Mouse (Mus musculus) hematopoietic stem cell, adult 5-6 weeks (primary cell): ENCODE data around the gene Mthfd2l. TPM values are rescaled to one million over a fixed set of nuclear protein-coding genes. Genes with fewer than 3 reads are reported as not detected.

Experiments
- ATAC-seq, 2 experiments: fragments of 125-278 bp in 1 of 2; replicated peaks in 1 of 2; 2 replicates each; pipeline ENCODE4 v1.8.0; 2016 to 2017; ENCODE audit warnings: inconsistent platforms in 2 of 2, mild to moderate bottlenecking in 2 of 2, moderate number of reproducible peaks in 2 of 2, low read depth in 1 of 2, moderate TSS enrichment in 1 of 2; ENCODE audit not compliant: low FRiP score in 2 of 2, poor library complexity in 2 of 2, severe bottlenecking in 2 of 2, insufficient read depth in 1 of 2, low TSS enrichment in 1 of 2
- total RNA-seq: library from RNA; stranded (forward); fragments of 172-1452, 232-1000 nt; gene quantifications from 2 replicates; pipeline ENCODE4 v1.2.3, GENCODE M21; 2017

Mthfd2l gene
- 25.7 and 26.4 TPM in 2 replicates for total RNA-seq

DNA sequence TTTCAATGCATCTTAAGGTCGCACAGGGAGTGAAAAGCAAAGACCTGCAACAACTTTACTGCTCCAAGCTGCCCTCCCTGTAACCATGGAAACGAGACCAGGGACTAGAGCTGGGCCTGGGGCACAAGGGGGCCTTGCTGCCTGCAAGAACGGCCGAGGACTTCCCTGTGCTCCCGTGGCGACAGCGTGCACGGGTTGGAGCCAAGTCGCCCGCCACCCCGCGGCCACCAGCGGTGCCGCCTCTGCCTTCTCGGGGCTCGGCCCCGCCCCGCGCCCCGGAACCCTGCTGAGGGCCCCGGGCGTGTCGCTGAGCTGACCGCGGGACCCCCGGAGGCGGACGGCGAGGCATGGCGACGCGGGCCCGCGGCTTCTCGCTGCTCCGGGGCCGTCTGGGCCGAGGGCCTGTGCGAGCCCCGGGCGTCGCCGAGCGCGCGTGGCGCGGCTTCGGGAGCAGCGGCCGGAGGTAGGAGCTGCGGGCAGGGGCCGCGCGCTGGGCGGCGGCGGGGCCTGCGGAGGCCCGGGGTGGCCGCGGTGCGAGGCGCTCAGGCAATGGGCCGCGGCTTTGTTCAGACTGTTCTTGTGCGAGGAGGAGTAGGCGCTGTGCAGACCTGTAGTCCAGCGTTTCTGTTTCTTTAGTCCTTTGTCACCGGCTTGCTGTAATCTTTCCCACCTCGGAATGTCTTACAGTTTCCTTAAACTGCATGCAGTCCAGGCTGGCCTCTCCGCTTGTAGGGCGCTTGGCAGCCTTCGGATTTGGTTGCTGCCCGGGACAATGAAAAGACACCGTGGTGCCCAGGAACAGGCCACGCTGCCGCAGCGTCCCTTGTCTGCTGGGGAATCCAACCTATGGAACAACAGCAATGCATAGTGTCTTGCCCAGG, at the start of gene Mthfd2l:
Gene Mthfd2l, plus strand, starts transcription at position 147 of the 881 bp plus-strand sequence.
- peak; percentile 94 to 98 for ATAC-seq

- peak; percentile 85 to 88 for ATAC-seq
Measured at GRCm38 (mm10) chr5:90881682-90882081, 49.2 kb upstream of the Mthfd2l start.

- no peak for ATAC-seq
Measured at GRCm38 (mm10) chr5:90882146-90882545, 48.8 kb upstream of the Mthfd2l start.

DNA sequence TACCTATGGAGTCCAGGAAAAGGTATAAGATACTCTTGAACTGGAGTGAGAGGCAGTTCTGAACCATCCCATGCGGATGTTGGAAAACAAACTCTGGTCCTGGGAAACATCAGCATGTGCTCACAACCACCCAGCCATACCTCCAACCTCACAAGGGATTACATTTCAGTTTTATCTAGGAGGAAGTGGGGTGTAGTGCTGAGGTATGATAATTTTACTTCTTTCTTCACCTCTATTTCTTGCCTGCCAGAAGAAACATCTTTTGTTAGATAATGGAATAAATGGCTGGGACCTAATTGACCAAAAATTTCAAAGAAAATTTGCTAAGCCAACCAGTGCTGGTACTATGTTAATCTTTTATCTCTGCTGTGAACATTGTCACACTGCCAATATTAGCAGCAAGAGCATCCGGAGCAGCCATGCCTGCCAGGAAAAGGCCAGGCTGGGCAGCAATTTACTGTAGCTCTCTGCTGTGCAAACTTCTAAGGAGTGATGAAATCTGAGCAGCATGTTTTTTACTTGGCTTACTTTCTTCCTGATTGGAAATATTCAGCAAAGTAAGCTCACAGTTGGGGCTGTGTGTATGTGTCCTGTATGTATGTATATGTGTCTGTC, 46.2 kb upstream of the Mthfd2l start:
- ATAC-seq, result peak in 1 of 2 experiments; percentile 38; a peak in 2 of 4 replicates

- ATAC-seq, result no peak
Measured at GRCm38 (mm10) chr5:90888661-90889060, 42.3 kb upstream of the Mthfd2l start.

GRCm38 (mm10) chr5:90890519-90891463, 40.1 kb upstream of the Mthfd2l start, which contains the start of gene Cxcl1:
TSS of gene Cxcl1 (plus strand) at chr5:90891241.
- peak; percentile 29 to 67 for ATAC-seq

GRCm38 (mm10) chr5:90891464-90891813, 39.5 kb upstream of the Mthfd2l start:
- ATAC-seq, result no peak

- no peak for ATAC-seq
Measured at GRCm38 (mm10) chr5:90894231-90894630, 36.7 kb upstream of the Mthfd2l start.

DNA sequence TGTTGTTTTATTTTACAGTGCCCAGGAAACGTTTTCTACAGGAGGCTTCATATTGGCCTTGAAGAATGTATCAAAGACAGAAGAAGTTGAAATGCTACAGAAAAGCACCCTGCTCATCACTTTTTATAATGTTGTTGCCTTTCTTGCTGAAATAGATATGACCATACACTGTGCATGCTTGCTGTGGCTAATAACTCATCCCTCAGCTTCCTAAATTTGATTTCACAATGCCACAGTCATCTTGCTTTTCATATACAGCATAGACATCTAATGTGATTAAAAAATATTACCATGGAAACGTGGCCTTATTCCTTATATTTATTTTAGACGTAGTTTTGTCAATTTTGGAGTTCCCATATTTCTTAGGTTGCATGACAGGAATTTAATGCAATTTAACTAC, 33.5 kb upstream of the Mthfd2l start:
- ATAC-seq, result no peak; a peak in 1 of 4 replicates

DNA sequence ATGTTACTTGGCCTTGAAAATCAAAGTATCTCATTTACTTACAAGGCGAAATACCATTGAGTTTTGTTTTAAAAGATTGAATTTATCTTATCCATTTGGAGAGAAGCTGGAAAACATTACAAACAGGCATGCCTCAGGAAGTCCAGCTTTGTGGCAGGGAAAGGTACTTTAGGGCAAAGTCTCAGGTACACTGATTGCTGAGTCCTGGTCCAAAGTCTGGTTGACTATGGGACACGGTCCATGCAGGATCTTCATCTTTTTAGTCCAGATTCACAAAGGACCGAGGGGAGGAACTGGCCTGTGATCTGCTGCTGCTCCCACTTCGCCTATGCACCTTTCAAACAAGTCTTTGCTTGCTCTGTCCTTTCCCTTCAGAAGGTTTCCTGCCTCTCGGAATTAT, 31.6 kb upstream of the Mthfd2l start:
- ATAC-seq, result no peak

DNA sequence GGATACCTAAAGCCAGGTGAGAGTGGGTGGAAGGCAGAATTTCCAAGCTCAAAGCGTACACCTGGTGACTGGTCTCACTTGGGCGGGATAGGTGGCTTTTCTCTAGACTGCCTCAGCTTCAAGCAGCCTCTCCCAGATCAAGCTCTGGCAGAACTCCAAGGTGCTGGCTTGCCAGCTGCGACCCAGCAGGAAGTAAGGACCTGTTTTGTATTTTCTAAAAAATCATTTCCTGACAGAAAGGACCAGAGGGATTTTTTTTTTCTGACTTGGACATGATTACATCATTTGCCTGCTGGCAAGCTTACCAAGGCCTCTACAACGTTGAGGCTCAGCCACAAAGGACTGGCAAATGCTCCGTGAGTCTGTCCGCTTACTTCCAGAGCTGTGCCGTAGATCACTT, 30.8 kb upstream of the Mthfd2l start:
- ATAC-seq, result peak; percentile 30 to 34

DNA sequence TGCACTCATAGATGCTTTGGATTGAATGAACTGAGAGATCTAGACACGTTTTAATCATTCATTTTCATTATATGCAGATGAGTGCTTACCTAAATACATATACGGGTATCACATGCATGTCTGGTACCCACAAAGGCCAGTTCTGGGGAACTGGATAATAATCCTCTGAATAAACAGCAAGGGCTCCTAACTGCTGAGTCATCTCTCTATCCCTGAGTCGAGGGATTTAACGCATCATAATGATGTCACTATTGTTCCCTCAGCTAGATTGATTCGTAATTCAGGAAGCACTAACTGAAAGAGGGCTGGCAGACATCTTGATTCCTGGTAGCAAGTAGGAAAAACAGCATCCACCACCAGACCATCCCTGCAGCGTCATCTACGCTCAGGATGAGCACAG, 30.2 kb upstream of the Mthfd2l start:
- ATAC-seq, result no peak

GRCm38 (mm10) chr5:90902380-90903260, 28.3 kb upstream of the Mthfd2l start:
- peak; percentile 26 to 48; a peak in 2 of 4 replicates for ATAC-seq

DNA sequence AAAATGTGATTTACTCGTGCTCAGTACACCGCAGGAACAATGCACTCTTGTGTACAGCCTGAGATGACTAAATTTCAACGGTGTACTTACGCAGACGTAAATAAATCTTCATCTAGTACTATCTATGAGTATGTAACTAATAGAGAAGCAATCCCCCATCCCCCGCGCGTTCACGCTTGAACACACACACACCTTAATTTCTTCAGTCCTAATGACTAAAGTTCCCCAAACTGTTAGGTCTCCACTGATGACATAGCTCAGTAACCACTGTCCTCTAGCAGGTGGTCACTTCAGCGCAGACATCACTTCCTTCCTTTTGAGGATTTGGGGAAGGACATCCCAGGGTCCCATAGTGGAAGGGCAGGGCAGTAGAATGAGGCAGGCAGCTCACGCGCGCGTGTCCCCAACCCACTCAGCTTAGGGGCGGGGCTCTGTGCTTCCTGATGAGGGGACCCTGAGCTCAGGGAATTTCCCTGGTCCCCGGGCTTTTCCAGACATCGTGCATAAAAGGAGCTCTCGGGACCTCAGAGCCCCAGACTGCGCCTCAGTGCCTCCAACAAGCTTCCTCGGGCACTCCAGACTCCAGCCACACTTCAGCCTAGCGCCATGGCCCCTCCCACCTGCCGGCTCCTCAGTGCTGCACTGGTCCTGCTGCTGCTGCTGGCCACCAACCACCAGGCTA, 27.4 kb upstream of the Mthfd2l start, which contains the start of gene Cxcl2:
Gene Cxcl2, plus strand, starts transcription at position 533 of the 682 bp plus-strand sequence.
- ATAC-seq, result peak; percentile 51 to 73

GRCm38 (mm10) chr5:90908983-90909382, 21.9 kb upstream of the Mthfd2l start:
- peak; percentile 67 to 78; a peak in 3 of 4 replicates for ATAC-seq

DNA sequence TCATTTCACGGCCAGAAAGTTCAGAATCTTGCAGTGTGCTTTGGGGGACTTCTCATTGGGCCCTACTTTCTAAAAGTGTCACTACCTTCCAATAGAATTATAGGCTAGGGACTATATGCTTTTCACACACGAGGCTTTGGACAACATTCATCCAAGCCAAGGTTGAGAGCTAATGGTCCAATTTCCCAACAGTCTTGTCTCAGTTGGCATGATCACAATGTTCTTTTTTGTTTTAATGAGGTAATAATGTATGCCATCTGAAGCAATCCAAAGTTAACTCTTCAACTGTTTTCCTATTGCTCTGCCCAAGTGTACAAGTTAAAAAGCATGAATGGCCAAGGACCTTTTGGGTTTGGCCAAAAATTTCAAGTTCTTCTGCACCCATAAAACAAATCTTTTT, 11.4 kb upstream of the Mthfd2l start:
- no peak for ATAC-seq
